Mouse (Mus musculus) hematopoietic stem cell, adult 5-6 weeks (primary cell): Measurements from ENCODE around the gene Gucd1. TPM values are rescaled to one million over a fixed set of nuclear protein-coding genes. Genes with fewer than 3 reads are reported as not detected.

Experiments used
- ATAC-seq, 2 experiments: fragments of 125-278 bp in 1 of 2; replicated peaks in 1 of 2; 2 replicates each; pipeline ENCODE4 v1.8.0; 2016 to 2017; ENCODE audit warnings: inconsistent platforms in 2 of 2, mild to moderate bottlenecking in 2 of 2, moderate number of reproducible peaks in 2 of 2, low read depth in 1 of 2, moderate TSS enrichment in 1 of 2; ENCODE audit not compliant: low FRiP score in 2 of 2, poor library complexity in 2 of 2, severe bottlenecking in 2 of 2, insufficient read depth in 1 of 2, low TSS enrichment in 1 of 2
- total RNA-seq: library from RNA; stranded (forward); fragments of 172-1452, 232-1000 nt; gene quantifications from 2 replicates; pipeline ENCODE4 v1.2.3, GENCODE M21; 2017

The Gucd1 gene
- total RNA-seq, 1 experiment from 2014 or later = 16.7 TPM

DNA sequence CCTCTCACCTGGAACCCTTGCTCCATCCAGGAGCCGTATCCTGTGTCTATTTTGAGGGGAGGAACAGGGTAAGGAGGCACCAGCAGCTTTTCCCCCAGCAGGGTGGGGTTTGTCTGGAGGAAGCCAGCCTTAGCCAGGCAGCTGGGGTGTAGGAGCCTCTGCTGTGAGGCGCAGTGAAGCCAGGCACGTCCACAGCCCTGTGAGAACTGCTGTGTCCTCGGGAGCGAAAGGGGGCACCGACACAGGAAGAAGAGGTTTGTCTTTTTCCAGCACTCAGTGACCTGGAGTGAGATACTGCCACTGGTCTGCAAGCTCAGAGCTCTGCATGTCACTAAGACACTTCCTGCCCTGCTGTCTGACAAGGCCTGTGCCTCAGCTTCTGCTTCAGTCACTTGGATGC is 213.4 kb downstream of the Gucd1 start:
- ATAC-seq = no peak

DNA sequence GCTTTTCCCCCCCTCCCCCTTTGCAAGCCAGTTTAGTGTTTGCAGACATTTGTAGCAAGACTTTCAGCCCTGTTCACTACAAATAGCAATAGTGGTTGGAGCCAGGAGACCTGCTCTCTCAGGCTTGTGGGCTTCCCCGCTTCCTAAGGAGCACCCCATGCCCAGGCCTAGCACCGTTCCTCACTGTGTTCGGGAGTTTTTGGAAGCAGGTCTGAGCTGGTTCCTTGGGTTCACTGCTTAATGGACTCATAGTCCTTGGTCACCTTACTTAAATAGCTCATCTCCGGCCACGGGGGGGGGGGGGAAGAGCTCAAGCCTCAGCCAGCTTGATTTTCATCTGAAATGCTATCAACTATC is 213.7 kb downstream of the Gucd1 start:
- ATAC-seq = no peak

DNA sequence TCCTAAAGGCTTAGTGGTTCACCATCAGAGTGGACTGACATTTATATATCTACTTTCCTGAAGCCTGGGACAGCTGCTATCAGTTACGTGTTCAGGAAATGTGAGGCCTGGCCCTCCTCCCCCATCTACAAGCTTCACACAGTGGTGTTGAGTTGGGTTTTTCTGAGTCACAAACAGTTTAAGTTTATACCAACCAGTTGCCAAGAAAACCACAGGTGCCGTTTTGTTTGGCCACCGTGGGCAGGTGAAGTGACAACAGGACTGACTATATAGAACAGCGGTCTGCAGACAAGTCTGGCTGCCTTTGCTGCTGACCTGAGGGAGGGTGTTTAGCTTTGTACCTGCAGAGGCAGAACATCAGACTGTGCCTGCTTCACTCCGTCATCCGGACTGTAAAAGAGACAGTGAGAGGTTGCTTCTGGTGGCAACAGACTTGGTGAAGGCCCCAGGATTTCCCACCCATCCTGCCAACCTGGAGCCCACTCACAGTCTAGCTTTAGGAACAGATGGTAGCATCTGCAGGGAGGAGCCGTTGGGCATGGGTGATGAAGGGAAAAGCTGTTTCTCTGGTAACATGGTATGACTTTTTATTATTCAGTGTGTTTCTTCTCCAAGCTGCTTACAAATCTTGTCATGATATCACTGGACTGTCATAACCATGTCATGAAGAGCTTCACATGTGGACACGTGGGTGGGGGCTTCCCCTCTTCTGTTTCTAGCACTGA is 214.3 kb downstream of the Gucd1 start:
- no peak for ATAC-seq

DNA sequence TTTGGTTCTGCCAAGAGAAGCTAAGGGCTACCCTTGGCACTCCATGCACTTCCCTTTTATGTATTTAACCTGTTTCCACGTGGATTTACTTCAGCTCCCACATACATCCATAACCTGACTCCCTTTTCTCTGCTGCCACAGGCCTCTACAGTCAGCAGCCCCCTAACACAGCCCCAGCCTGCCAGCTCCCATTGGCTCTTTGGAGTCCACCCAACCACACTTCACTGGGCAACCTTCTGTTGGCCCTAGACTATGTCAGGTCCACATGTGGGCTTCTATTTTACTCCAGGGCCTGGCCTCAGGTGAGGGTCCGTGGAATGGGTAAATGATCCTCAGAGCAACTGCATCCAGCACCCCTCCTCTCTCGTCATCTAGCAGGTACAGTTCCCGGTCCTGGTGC is 215.2 kb downstream of the Gucd1 start:
- ATAC-seq = no peak

DNA sequence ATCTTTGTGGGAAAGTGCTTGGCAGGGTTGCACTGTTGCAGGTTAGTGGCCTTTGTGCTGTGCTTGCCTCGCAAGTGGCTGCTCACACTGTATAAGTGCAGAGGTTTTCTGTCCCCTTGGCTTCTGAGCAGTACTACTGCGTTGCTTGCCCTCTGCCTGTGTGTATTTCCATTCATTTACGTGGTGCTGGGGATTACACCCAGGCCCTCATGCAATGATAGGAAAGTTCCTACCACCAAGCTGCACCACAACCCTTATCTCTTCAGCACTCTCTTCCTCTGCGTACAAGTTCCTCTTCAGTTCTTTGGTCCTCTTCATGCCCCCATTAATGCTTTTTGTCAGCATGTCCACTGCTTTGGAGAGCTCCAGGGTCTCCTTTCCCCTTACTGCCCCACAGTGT is 215.8 kb downstream of the Gucd1 start:
- ATAC-seq = peak; percentile 74 to 79

DNA sequence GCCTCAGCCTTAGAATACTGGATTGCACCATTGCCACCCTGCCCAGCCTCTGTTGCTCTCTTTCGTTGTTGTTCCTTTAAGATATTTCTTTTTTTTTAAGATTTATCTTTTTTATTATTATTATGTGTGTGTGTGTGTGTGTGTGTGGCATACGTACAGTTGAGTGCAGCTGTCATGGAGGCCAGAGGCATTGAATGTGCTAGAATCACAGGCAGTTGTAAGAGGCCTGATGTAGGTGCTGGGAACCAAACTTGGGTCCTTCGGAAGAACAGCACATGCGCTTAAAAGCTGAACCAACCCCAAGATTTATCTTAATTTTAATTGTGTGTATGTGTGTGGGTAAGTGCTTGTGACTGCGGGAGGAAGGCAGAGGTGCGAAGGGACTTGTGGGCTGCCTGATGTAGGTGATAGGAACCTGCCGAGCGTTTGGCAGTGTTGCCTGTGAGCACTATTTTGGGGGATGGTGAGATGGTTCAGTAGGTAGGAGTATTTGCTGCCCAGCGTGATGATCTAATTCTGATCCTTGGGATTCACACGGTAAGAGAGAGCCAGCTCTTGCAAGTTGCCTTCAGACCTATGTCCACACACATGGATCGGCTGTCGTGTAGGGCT is 216.5 kb downstream of the Gucd1 start:
- ATAC-seq = no peak

Other genes starting within 250 kb of the Gucd1 start
- gene Adora2a, start 201.1 kb downstream of the Gucd1 start, total RNA-seq = 8.6 and 10.1 TPM in 2 replicates
- gene Upb1, start 116.9 kb downstream of the Gucd1 start, total RNA-seq = 0.10 and 0.63 TPM in 2 replicates
- 40.2 and 83.0 TPM in 2 replicates for gene Snrpd3, start 421 bp downstream of the Gucd1 start, total RNA-seq
- not detected in 2 replicates for gene Lrrc75b, start 42.4 kb upstream of the Gucd1 start, total RNA-seq
- 2.4 TPM in 1 of 2 replicates, not detected in the other for gene Ggt1, start 43.6 kb upstream of the Gucd1 start, total RNA-seq
- 22.8 and 27.9 TPM in 2 replicates for gene Ggt5, start 71.4 kb upstream of the Gucd1 start, total RNA-seq
- 0.20 TPM in 1 of 2 replicates, not detected in the other for gene Susd2, start 126.0 kb upstream of the Gucd1 start, total RNA-seq
- gene Cabin1, start 246.4 kb upstream of the Gucd1 start, total RNA-seq = 27.9 and 29.3 TPM in 2 replicates